Mouse (Mus musculus): ENCODE results near the gene Ubap1.

Gene Ubap1

GRCm38 (mm10) chr4:41357154-41357553 lies 8.4 kb downstream of the Ubap1 start:
- no peak for DNase-seq (ENCODE audit: low read depth, low spot score)

GRCm38 (mm10) chr4:41358669-41359068 lies 9.9 kb downstream of the Ubap1 start:
- DNase-seq (ENCODE audit: low read depth, low spot score) = no peak

DNA sequence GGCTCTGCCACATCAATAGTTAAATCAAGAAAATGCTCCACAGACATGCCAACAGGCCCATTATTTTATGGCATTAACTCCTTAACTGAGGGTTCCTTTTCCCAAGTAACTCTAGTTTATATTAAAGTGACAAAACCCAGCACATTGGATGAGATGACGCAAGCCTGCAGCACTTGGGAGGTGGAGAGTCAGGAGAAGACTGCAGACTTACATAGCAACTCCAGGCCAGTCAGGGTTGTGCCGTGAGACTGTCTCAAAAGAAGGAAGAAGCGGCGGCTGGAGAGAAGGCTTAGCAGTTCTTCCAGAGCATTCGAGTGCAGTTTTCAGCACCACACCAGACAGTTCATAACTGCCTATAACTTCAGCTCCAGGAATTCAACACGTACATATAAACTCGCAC lies 10.6 kb downstream of the Ubap1 start:
- no peak for DNase-seq (ENCODE audit: low read depth, low spot score)

GRCm38 (mm10) chr4:41361059-41361458 lies 12.3 kb downstream of the Ubap1 start:
- DNase-seq (ENCODE audit: low read depth, low spot score) = no peak

- DNase-seq (ENCODE audit: low read depth, low spot score) = no peak
These were observed 19.4 kb downstream of the Ubap1 start for GRCm38 (mm10) chr4:41368198-41368597.

DNA sequence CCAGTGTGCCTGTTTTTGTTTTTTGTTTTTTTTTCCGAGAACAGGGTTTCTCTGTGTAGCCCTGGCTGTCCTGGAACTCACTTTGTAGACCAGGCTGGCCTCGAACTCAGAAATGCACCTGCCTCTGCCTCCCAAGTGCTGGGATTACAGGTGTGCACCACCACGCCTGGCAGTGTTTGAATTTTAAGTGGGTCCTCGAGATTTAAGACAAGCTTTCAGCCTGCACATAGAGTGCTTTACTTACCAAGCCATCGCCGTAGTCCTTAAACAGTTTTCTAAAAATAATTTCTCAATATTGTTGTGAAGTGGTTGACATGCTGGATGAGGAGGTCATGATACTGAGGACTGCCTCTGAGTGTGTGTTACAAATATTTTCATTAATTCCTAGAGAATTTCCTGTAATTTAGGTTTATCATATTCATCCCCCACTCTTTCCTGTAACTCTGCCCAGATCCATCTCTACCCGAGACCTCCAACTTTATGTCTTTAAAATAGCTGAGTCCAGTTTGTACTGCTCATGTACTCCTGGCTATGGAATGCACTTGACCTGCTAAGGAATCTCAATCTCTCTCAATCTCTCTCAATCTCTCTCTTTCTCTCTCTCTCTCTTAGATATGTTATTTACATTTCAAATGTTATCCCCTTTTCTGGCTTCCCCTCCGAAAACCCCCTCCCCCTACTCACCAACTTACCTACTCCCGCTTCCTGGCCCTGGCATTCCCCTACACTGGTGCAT lies 21.1 kb downstream of the Ubap1 start:
- no peak for DNase-seq (ENCODE audit: low read depth, low spot score)

- DNase-seq (ENCODE audit: low read depth, low spot score) = no peak
These were observed 28.8 kb downstream of the Ubap1 start for GRCm38 (mm10) chr4:41377567-41377966.

DNA sequence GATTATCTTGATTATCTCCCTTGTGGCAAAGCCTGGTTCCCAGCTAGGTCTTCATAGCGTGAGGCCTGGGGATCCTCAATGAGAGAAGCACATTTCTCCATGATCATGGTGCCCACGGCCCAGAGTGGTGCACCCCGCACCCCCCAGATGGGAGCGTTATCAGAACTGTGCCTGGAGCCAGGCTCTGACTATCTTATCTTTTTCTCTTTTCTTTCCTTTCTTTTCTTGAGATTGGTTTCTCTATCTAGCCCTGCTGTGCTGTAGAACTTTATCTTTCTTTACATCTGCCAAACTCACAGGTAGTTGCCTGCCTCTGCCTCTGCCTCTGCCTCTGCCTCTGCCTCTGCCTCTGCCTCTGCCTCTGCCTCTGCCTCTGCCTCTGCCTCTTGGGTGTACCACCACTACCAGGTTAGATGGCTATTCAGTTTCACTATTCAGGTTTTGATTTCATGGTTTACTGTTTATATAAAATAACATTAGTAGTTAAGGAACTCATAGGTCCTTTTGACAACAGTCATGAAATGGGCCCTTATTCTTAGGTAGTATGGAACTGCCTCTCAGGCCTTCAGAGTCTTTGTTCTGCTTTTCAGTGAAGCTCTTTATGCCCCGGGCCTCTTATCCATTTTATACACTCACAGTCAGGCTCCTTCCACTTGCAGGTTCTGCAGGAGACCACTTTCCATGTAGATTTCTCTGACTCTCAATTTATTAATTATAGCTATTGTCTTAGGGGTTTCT lies 32.6 kb downstream of the Ubap1 start:
- no peak for DNase-seq (ENCODE audit: low read depth, low spot score)

GRCm38 (mm10) chr4:41386412-41386975 lies 37.7 kb downstream of the Ubap1 start:
- DNase-seq (ENCODE audit: low read depth, low spot score) = no peak

DNA sequence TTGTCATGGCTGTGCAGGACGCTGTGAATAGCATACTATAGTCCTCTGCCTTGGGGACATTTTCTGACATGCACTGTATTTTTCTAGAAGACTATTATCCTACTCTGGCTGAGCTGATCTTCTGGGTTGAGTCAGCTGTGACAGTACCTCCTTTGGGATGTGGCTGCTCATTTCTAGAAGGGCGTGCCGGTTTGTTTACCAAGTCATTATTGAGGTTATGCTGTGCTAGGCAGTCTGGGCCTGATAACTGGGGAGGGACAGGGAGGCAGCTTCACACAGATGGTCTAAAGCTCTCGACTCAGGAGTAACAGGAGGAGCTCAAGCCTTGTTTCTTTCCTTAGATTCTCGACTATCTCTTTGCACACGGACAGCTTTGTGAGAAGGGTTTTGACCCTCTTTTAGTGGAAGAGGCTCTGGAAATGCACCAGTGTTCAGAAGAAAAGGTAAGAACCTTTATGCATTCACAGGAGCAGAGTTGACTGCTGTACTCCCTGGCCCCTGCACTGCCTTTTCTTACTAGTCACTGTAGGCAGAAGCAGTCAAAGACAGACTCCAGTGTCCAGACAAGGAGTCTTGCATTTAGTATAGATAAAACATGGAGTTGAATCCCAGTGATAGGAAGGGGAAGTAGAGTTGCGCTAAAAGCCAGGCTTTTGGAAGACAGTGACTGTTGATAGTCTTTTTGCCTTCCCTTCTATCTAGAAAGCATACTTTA lies 39.1 kb downstream of the Ubap1 start:
- DNase-seq (ENCODE audit: low read depth, low spot score) = no peak

GRCm38 (mm10) chr4:41388616-41389015 lies 39.8 kb downstream of the Ubap1 start:
- no peak for DNase-seq (ENCODE audit: low read depth, low spot score)

DNA sequence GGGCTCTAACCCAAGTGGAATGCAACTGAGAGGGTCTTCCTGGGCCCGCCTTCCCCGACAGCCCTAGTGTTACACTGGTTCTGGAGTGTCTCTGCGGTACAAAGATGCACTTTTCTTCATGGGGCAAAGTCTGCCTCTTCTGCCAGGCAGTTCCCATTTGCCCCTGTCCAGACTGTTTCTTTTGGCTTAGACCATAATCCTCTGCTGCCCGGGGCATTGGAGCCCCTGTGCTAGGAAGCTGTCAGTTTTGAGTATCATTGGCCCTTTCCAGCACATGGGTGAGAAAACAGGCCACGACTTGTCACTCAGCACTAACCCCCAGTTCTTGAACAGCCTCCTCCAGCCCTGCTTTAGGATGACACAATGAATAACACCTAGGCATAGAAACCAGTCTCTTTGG lies 40.4 kb downstream of the Ubap1 start:
- no peak for DNase-seq (ENCODE audit: low read depth, low spot score)

DNA sequence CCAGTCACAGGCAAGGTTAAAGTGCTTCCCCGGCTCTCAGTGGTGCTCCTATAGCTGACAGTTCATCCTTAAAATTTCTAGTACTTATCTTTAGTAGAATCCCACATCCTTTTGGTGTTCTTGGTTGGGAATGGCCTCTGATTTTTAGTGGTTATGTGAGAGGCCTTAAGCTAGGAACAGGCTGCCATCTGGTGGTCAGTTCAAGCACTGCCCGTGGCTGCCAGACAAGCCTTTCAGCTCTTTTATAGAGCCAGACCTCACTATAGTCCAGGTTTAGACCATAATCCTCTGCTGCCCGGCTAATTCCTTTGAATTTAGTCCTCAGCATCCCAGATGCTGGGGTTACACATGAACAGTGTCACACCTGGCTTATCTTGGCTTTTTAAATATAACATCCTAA lies 41.3 kb downstream of the Ubap1 start:
- DNase-seq (ENCODE audit: low read depth, low spot score) = peak; percentile 71

GRCm38 (mm10) chr4:41391015-41391414 lies 42.2 kb downstream of the Ubap1 start:
- DNase-seq (ENCODE audit: low read depth, low spot score) = no peak

GRCm38 (mm10) chr4:41394651-41395050 lies 45.9 kb downstream of the Ubap1 start:
- no peak for DNase-seq (ENCODE audit: low read depth, low spot score)

DNA sequence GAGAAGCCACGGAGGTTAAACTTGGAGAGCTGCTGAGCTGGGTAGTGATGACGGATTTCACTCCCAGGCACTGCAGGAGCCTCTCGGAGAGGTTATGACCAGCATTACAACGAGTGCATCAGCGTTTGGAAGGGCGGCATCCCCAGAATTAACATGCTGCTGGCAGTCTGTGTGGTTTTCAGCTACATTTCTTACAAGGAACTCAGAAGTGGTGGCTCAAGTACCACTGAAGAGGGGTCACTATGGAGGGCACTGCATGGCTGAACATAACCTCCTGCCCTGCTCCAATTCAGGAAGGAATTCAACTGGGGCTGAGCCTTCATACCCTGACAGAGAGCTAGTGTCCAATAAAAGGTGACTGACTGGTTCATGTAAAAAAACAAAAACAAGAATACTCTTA lies 49.6 kb downstream of the Ubap1 start:
- no peak for DNase-seq (ENCODE audit: low read depth, low spot score)

GRCm38 (mm10) chr4:41399904-41400303 lies 51.1 kb downstream of the Ubap1 start:
- DNase-seq (ENCODE audit: low read depth, low spot score) = no peak

- DNase-seq (ENCODE audit: low read depth, low spot score) = no peak
These were observed 52.4 kb downstream of the Ubap1 start for GRCm38 (mm10) chr4:41401167-41401566.

DNA sequence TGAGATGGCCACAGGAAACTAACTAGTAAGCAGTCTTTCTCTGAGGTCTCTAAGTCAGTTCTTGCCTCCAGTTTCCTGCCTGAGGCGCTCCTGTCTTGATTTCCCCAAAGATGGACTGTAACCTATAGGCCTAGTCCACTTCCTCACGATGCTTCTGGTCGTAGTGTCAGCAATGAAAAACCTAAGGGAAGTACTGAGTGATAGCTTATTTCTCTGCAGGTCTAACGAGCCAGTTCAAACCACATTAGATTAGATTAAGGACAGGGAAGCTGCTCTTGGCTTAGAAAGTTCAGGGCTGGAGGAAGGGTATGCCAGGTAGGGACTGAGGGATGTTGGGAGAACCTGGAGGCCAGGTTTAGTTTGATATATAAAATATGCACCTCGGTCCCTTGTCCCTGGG lies 52.8 kb downstream of the Ubap1 start:
- no peak for DNase-seq (ENCODE audit: low read depth, low spot score)

DNA sequence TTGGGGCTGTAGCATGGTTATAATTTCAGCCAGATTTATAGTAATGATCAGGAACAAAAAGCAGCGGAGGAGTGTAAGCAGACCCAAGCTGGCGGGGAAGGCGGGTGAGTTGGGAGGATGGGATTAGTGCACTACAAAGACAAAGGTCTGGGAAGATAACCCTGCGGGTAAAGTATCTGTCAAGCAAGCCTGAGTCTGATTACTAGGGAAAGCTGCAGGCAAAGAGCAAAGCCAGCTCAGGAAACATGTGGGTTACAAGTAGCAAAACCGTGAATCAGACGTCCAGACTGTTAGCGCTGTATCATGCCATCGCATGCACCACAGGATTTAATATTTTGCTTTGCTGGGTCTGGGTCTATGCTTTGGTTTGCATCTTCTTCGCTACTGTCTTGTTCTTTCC lies 57.8 kb downstream of the Ubap1 start:
- DNase-seq (ENCODE audit: low read depth, low spot score) = no peak

GRCm38 (mm10) chr4:41407353-41407752 lies 58.6 kb downstream of the Ubap1 start:
- no peak for DNase-seq (ENCODE audit: low read depth, low spot score)

DNA sequence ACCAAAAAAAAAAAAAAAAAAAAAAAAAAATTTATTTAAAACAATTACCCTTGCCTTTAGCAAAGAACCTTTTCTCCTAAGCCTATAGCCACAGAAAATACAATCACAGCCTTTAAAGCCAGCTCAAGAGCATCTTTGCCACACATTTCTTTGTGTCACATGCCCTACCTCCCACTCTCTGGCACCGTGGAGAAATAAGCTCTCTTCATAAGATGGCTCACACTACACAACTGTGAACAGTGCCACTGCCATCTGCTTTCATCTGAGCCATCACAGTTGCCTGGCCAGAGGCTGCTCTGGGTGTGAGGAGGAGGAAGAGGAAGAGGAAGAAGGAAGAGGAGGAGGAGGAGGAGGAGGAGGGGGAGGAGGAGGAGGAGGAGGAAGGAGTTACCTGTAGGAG lies 60.5 kb downstream of the Ubap1 start:
- DNase-seq (ENCODE audit: low read depth, low spot score) = no peak

Data from R1 (cell line).